Mouse (Mus musculus) common myeloid progenitor, adult 5-6 weeks (primary cell): ENCODE measurements around the gene Deup1. TPM values are rescaled to one million over a fixed set of nuclear protein-coding genes. Genes with fewer than 3 reads are reported as not detected.

ENCODE experiments used
- total RNA-seq: library from RNA; stranded (forward); fragments of 200-1000, 187-1606 nt; gene quantifications from 2 replicates; pipeline ENCODE4 v1.2.3, GENCODE M21; 2017

The Deup1 gene
- total RNA-seq, 1 experiment from 2014 or later = not detected

Other genes with a start within 250 kb of the Deup1 start
- gene Smco4, start 134.5 kb downstream of the Deup1 start, total RNA-seq = 5.3 and 8.4 TPM in 2 replicates
- gene Slc36a4, start 81.8 kb upstream of the Deup1 start, total RNA-seq = 6.3 and 7.2 TPM in 2 replicates
- gene Mtnr1b, start 246.6 kb upstream of the Deup1 start, total RNA-seq = not detected in 2 replicates